Mouse (Mus musculus) ES-Bruce4 (cell line): Measurements from ENCODE around the gene C1qtnf4. TPM values are rescaled to one million over a fixed set of nuclear protein-coding genes. Genes with fewer than 3 reads are reported as not detected.

Experiments used
- H3K27ac ChIP-seq: 2 replicates; pipeline ENCODE4 v1.5.1; 2012; ENCODE audit warnings: low read length, inconsistent platforms; ENCODE audit not compliant: insufficient read depth
- H3K27me3 ChIP-seq: 2 replicates; pipeline ENCODE4 v1.6.1; 2012; ENCODE audit warnings: mild to moderate bottlenecking, low read length, inconsistent platforms; ENCODE audit not compliant: control insufficient read depth, poor library complexity, insufficient read depth, severe bottlenecking
- H3K36me3 ChIP-seq: 2 replicates; pipeline ENCODE4 v1.6.1; 2012; ENCODE audit warnings: inconsistent platforms, mild to moderate bottlenecking, low read length, moderate library complexity; ENCODE audit not compliant: control insufficient read depth, poor library complexity, insufficient read depth, severe bottlenecking
- H3K4me1 ChIP-seq: one replicate; pipeline ENCODE4 v1.8.1; 2011; ENCODE audit warnings: low read length; ENCODE audit not compliant: control insufficient read depth, insufficient read depth
- H3K4me3 ChIP-seq: 2 replicates; pipeline ENCODE4 v1.5.1; 2011; ENCODE audit warnings: low read depth, mild to moderate bottlenecking, low read length
- H3K9ac ChIP-seq: 2 replicates; pipeline ENCODE4 v1.6.1; 2012; ENCODE audit warnings: low read depth, mild to moderate bottlenecking, inconsistent platforms; ENCODE audit not compliant: poor library complexity, severe bottlenecking
- H3K9me3 ChIP-seq: replicated peaks from 2 replicates; pipeline ENCODE4 v1.6.1; 2012; ENCODE audit warnings: mild to moderate bottlenecking, low read length, inconsistent platforms; ENCODE audit not compliant: control insufficient read depth, poor library complexity, insufficient read depth, severe bottlenecking
- CTCF ChIP-seq: IDR thresholded peaks from one replicate; pipeline ENCODE4 v1.8.1; 2011; ENCODE audit warnings: low read depth, low read length
- EP300 ChIP-seq: IDR thresholded peaks from 2 replicates; pipeline ENCODE4 v1.6.1; 2011; ENCODE audit warnings: low read depth, low read length; ENCODE audit not compliant: insufficient read depth
- POLR2A ChIP-seq: IDR thresholded peaks from one replicate; pipeline ENCODE4 v1.8.1; 2011; ENCODE audit warnings: low read length; ENCODE audit not compliant: insufficient read depth
- polyA plus RNA-seq: library from polyadenylated mRNA; stranded (reverse); fragments of >200 nt; gene quantifications from 2 replicates; pipeline ENCODE4 v1.2.4, GENCODE M21; 2011; ENCODE audit warnings: low read depth; ENCODE audit not compliant: missing spikeins, insufficient read depth, insufficient read length

The C1qtnf4 gene
- polyA plus RNA-seq, 1 experiment, result 0.94 TPM

- no peak overlapping the region for H3K27ac ChIP-seq
- no peaks in the 10 kb centered on the region for H3K27me3 ChIP-seq
- H3K9ac ChIP-seq, result no peak overlapping the region
- no peak overlapping the region for H3K4me3 ChIP-seq
- no peaks in the 10 kb centered on the region for H3K36me3 ChIP-seq
- no peaks in the 10 kb centered on the region for H3K4me1 ChIP-seq
- TF ChIP-seq EP300 (no peak), CTCF (no peak), POLR2A (no peak)
- H3K9me3 ChIP-seq, result no peaks in the 10 kb centered on the region
These were observed 46.2 kb downstream of the C1qtnf4 start for GRCm38 (mm10) chr2:90931829-90932228.

GRCm38 (mm10) chr2:90932273-90932672, 46.6 kb downstream of the C1qtnf4 start:
- TF ChIP-seq POLR2A (no peak), CTCF (no peak)

GRCm38 (mm10) chr2:90938362-90938761, 52.7 kb downstream of the C1qtnf4 start:
- no peak overlapping the region for H3K4me3 ChIP-seq
- no peak overlapping the region for H3K27ac ChIP-seq
- no peaks in the 10 kb centered on the region for H3K9me3 ChIP-seq
- no peak for TF ChIP-seq POLR2A
- no peak for TF ChIP-seq EP300
- no peak for TF ChIP-seq CTCF
- H3K9ac ChIP-seq, result no peak overlapping the region
- H3K36me3 ChIP-seq, result peaks cover 4% of the 10 kb centered on the region; the same call in 1 of the 2 replicates
- H3K27me3 ChIP-seq, result no peaks in the 10 kb centered on the region
- H3K4me1 ChIP-seq, result peaks cover 2% of the 10 kb centered on the region

More at GRCm38 (mm10) chr2:90932273-90932672, 46.6 kb downstream of the C1qtnf4 start:
- Histone ChIP-seq H3K4me3 (no peak overlapping the region), H3K27ac (no peak overlapping the region), H3K36me3 (no peaks in the 10 kb centered on the region), H3K4me1 (no peaks in the 10 kb centered on the region), H3K9ac (no peak overlapping the region), H3K27me3 (no peaks in the 10 kb centered on the region), H3K9me3 (no peaks in the 10 kb centered on the region)

- no peak overlapping the region for H3K27ac ChIP-seq
These were observed 54.1 kb downstream of the C1qtnf4 start for GRCm38 (mm10) chr2:90939750-90940149.

More at GRCm38 (mm10) chr2:90939750-90940149, 54.1 kb downstream of the C1qtnf4 start:
- peak overlapping the region; percentile 63 for H3K4me3 ChIP-seq
- H3K9ac ChIP-seq, result no peak overlapping the region
- H3K27me3 ChIP-seq, result no peaks in the 10 kb centered on the region
- peaks cover 2% of the 10 kb centered on the region for H3K4me1 ChIP-seq
- peaks cover 8% of the 10 kb centered on the region for H3K36me3 ChIP-seq
- no peaks in the 10 kb centered on the region for H3K9me3 ChIP-seq
- TF ChIP-seq CTCF (no peak), EP300 (no peak), POLR2A (no peak)

Other genes with a start within 250 kb of the C1qtnf4 start
- 133 TPM in 2 replicates for gene Nup160, start 208.6 kb upstream of the C1qtnf4 start, polyA plus RNA-seq
- gene Fnbp4, start 140.5 kb upstream of the C1qtnf4 start, polyA plus RNA-seq, result 144 and 146 TPM in 2 replicates
- 2.2 and 3.3 TPM in 2 replicates for gene Agbl2, start 103.1 kb upstream of the C1qtnf4 start, polyA plus RNA-seq
- gene Mtch2, start 38.7 kb upstream of the C1qtnf4 start, polyA plus RNA-seq, result 263 and 277 TPM in 2 replicates
- 20.7 and 24.0 TPM in 2 replicates for gene Kbtbd4, start 18.9 kb downstream of the C1qtnf4 start, polyA plus RNA-seq
- 86.9 and 90.1 TPM in 2 replicates for gene Ndufs3, start 19.0 kb downstream of the C1qtnf4 start, polyA plus RNA-seq
- 182 and 183 TPM in 2 replicates for gene Celf1, start 54.5 kb downstream of the C1qtnf4 start, polyA plus RNA-seq
- 0.42 TPM in 1 of 2 replicates, not detected in the other for gene Rapsn, start 149.8 kb downstream of the C1qtnf4 start, polyA plus RNA-seq
- gene Psmc3, start 168.1 kb downstream of the C1qtnf4 start, polyA plus RNA-seq, result 183 and 203 TPM in 2 replicates
- 9.2 and 14.1 TPM in 2 replicates for gene Slc39a13, start 184.6 kb downstream of the C1qtnf4 start, polyA plus RNA-seq
- gene Spi1, start 196.5 kb downstream of the C1qtnf4 start, polyA plus RNA-seq, result not detected in 2 replicates
- not detected in 2 replicates for gene Mybpc3, start 232.3 kb downstream of the C1qtnf4 start, polyA plus RNA-seq